Mouse (Mus musculus): Measurements from ENCODE around the gene Ubr7. TPM values are rescaled to one million over a fixed set of nuclear protein-coding genes. Genes with fewer than 3 reads are reported as not detected.

Ubr7 gene
- polyA plus RNA-seq, 2 experiments: 39.9 to 48.2 TPM

DNA sequence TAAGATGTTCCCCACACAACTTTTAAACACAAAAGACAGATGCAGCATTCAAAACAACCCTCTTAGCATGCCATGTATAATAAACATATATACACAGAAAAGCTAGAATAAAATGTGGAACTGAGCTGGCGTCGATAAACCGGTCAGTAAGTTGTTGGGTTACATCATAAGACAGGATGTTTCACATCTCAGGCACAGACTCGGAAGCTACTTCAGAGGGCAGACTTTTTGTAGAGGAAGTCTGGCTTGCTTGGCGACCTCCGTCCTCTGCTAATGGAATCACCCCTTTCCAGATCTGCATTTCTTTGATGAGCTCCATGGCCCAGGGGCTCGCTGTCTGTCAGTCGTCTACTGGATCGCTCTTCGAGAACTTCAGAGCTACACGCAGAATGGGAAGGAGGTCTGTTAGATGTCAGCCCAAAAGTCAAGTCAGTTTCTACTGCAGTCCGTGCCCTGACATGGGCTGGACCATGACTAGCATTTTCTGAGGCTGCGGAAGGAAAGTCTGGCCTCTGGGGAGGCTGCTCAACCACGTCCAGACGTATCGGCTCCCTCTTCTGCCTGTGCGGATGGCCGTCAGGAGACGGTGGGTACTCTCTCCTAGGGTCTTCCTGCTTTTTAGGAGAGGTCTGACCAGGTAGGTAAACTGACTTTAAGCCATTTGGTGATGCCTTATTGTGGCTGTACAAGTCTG, 27.3 kb downstream of the Ubr7 start:
- Histone ChIP-seq H3K9me3 (ENCODE audit: control insufficient read depth, low read length) (no peaks in the 10 kb centered on the region), H3K4me2 (replicated peaks; ENCODE audit: low read depth, low read length, severe bottlenecking) (no peak overlapping the region), H3K36me3 (ENCODE audit: control insufficient read depth, insufficient read depth, low read length) (peaks cover 62% of the 10 kb centered on the region), H3K27ac (replicated peaks; ENCODE audit: low read depth, low read length) (no peak overlapping the region), H3K9ac (ENCODE audit: low read depth, low read length, severe bottlenecking) (no peak overlapping the region), H3K4me1 (ENCODE audit: control insufficient read depth, insufficient read depth, low read length) (no peaks in the 10 kb centered on the region), H3K4me3 (replicated peaks; ENCODE audit: low read length) (no peak overlapping the region), H3K27me3 (ENCODE audit: control insufficient read depth, insufficient read depth, low read length) (no peaks in the 10 kb centered on the region)
- WGBS: 86% methylated on average over 19 of the region's 19 CpGs
- no peak for TF ChIP-seq POLR2A (IDR thresholded peaks at IDR 0.05; ENCODE audit: borderline replicate concordance, extremely low read depth, insufficient read depth, insufficient read length)
- no peak for ATAC-seq (ENCODE audit: low FRiP score, low read depth)
- DNase-seq (ENCODE audit: low spot score): no peak

DNA sequence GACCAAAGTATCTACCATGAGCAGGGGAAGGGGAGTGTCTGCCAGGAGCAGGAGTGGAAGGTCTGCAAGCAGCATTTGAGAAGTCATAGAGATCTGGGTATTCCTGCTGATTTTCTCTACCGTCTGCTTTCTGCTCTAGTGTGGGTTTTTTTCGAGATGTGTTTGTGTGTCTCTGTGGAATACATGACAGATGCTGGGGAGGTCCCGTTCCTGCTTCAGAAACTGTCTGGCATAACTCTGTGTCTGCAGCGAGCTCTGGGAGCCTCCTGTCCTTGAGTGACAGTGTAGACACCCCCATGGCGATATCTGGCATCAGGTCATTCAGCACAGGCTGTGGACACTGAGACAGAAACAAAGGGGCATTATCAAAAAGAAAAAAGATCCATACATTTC, 27.8 kb downstream of the Ubr7 start:
- DNase-seq (ENCODE audit: low spot score) (no peak), ATAC-seq (ENCODE audit: low FRiP score, low read depth) (no peak)
- WGBS: 94% methylated on average over 5 of the region's 5 CpGs
- no peak overlapping the region for H3K4me2 ChIP-seq (replicated peaks; ENCODE audit: low read depth, low read length, severe bottlenecking)
- TF ChIP-seq POLR2A (IDR thresholded peaks at IDR 0.05; ENCODE audit: borderline replicate concordance, extremely low read depth, insufficient read depth, insufficient read length): no peak
- H3K4me1 ChIP-seq (ENCODE audit: control insufficient read depth, insufficient read depth, low read length): no peaks in the 10 kb centered on the region
- H3K36me3 ChIP-seq (ENCODE audit: control insufficient read depth, insufficient read depth, low read length): peaks cover 65% of the 10 kb centered on the region
- no peaks in the 10 kb centered on the region for H3K9me3 ChIP-seq (ENCODE audit: control insufficient read depth, low read length)
- no peaks in the 10 kb centered on the region for H3K27me3 ChIP-seq (ENCODE audit: control insufficient read depth, insufficient read depth, low read length)
- H3K27ac ChIP-seq (replicated peaks; ENCODE audit: low read depth, low read length): no peak overlapping the region
- no peak overlapping the region for H3K4me3 ChIP-seq (replicated peaks; ENCODE audit: low read length)
- no peak overlapping the region for H3K9ac ChIP-seq (ENCODE audit: low read depth, low read length, severe bottlenecking)

DNA sequence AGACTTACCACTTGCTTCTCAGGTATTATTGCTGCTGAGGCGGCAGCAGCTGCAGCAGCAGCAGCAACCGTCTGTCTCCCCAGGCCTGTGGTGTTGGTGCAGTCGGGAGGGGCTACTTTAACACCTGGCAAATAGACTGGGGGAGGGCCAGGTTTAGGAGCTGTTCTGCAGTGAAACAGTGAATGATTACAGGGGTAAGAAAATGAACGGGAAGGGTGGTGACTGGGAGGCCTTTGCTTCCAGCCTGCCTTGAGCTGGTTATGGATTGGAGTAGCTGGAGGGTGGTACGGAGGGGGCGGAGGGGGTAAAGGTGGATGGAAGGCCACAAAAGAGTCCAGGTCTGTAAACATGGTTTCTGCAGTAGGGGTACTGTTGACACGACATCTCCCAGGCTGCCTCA, 30.2 kb downstream of the Ubr7 start:
- Histone ChIP-seq H3K9me3 (ENCODE audit: control insufficient read depth, low read length) (no peaks in the 10 kb centered on the region), H3K36me3 (ENCODE audit: control insufficient read depth, insufficient read depth, low read length) (peaks cover 79% of the 10 kb centered on the region), H3K4me3 (replicated peaks; ENCODE audit: low read length) (no peak overlapping the region), H3K4me2 (replicated peaks; ENCODE audit: low read depth, low read length, severe bottlenecking) (no peak overlapping the region), H3K9ac (ENCODE audit: low read depth, low read length, severe bottlenecking) (no peak overlapping the region), H3K27me3 (ENCODE audit: control insufficient read depth, insufficient read depth, low read length) (no peaks in the 10 kb centered on the region), H3K27ac (replicated peaks; ENCODE audit: low read depth, low read length) (no peak overlapping the region), H3K4me1 (ENCODE audit: control insufficient read depth, insufficient read depth, low read length) (no peaks in the 10 kb centered on the region)
- no peak for TF ChIP-seq POLR2A (IDR thresholded peaks at IDR 0.05; ENCODE audit: borderline replicate concordance, extremely low read depth, insufficient read depth, insufficient read length)
- WGBS: 76% methylated on average over 7 of the region's 7 CpGs
- no peak for DNase-seq (ENCODE audit: low spot score)
- no peak for ATAC-seq (ENCODE audit: low FRiP score, low read depth)

DNA sequence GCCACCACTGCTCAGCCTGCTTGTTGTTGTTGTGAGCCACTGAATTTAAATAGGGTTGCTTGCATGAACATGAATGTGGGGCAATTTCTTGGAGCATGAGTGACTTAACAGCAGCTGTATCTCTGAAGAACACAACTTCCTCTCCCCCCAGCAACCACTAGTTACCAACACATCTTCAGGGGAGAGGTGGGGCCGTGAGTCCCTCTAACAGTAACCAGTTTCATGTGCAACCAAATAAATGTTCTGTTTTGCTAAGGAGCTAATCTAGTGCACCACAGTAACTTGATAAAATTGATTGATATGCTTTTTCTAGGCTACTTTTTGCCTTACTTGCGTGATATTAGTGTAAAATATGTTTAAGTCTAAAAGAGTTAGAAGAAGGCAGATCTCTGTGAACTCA, 41.8 kb downstream of the Ubr7 start:
- no peak for TF ChIP-seq POLR2A (IDR thresholded peaks at IDR 0.05; ENCODE audit: borderline replicate concordance, extremely low read depth, insufficient read depth, insufficient read length)

DNA sequence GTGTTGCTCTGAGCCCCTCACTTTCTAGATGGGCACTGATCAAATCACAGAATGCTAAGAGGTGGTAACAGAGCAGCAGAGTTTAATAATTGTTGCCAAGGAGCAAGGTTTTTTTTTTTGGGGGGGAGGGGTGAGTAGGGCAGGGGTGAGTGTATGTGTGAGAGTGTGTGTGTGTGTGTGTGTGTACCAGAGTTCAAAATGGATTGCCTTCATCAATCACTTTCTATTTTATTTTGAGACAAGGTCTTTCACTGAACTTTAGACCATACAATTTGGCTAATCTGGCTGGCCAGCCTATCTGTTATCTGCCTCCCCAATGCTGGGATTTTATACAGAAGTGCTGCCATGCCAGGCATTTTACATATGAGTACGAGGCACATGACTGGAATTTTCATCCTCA, 57.1 kb downstream of the Ubr7 start:
- H3K9me3 ChIP-seq (ENCODE audit: control insufficient read depth, low read length): no peaks in the 10 kb centered on the region
- H3K4me1 ChIP-seq (ENCODE audit: control insufficient read depth, insufficient read depth, low read length): no peaks in the 10 kb centered on the region
- H3K27ac ChIP-seq (replicated peaks; ENCODE audit: low read depth, low read length): no peak overlapping the region
- no peak for DNase-seq (ENCODE audit: low spot score)
- TF ChIP-seq POLR2A (IDR thresholded peaks at IDR 0.05; ENCODE audit: borderline replicate concordance, extremely low read depth, insufficient read depth, insufficient read length): no peak
- 85% methylated on average over 1 of the region's 1 CpGs for WGBS
- no peak overlapping the region for H3K4me2 ChIP-seq (replicated peaks; ENCODE audit: low read depth, low read length, severe bottlenecking)
- peaks cover 28% of the 10 kb centered on the region for H3K36me3 ChIP-seq (ENCODE audit: control insufficient read depth, insufficient read depth, low read length)
- H3K4me3 ChIP-seq (replicated peaks; ENCODE audit: low read length): no peak overlapping the region
- H3K9ac ChIP-seq (ENCODE audit: low read depth, low read length, severe bottlenecking): no peak overlapping the region
- H3K27me3 ChIP-seq (ENCODE audit: control insufficient read depth, insufficient read depth, low read length): no peaks in the 10 kb centered on the region
- no peak for ATAC-seq (ENCODE audit: low FRiP score, low read depth)

More for the DNA sequence above, 41.8 kb downstream of the Ubr7 start:
- H3K9ac ChIP-seq (ENCODE audit: low read depth, low read length, severe bottlenecking): no peak overlapping the region
- H3K36me3 ChIP-seq (ENCODE audit: control insufficient read depth, insufficient read depth, low read length): peaks cover 18% of the 10 kb centered on the region; the same call in 1 of the 2 replicates
- no peaks in the 10 kb centered on the region for H3K27me3 ChIP-seq (ENCODE audit: control insufficient read depth, insufficient read depth, low read length)
- H3K4me1 ChIP-seq (ENCODE audit: control insufficient read depth, insufficient read depth, low read length): no peaks in the 10 kb centered on the region
- ATAC-seq (ENCODE audit: low FRiP score, low read depth): no peak
- H3K9me3 ChIP-seq (ENCODE audit: control insufficient read depth, low read length): no peaks in the 10 kb centered on the region
- no peak for DNase-seq (ENCODE audit: low spot score)
- H3K4me3 ChIP-seq (replicated peaks; ENCODE audit: low read length): no peak overlapping the region
- H3K27ac ChIP-seq (replicated peaks; ENCODE audit: low read depth, low read length): no peak overlapping the region
- H3K4me2 ChIP-seq (replicated peaks; ENCODE audit: low read depth, low read length, severe bottlenecking): no peak overlapping the region
- 86% methylated on average over 2 of the region's 2 CpGs for WGBS
